Mouse (Mus musculus) right cerebral cortex, postnatal 4 days (tissue): ENCODE measurements around the gene Srsf1.
A peak's percentile ranks its signal among the peaks of the same experiment; 100 is the strongest.

Experiments used
- DNase-seq: peaks from one replicate; pipeline ENCODE4 v3.0.0-alpha.2; 2022

Srsf1 gene

GRCm38 (mm10) chr11:88046944-88047794 lies at the start of gene Srsf1:
Gene Srsf1, plus strand, starts transcription at chr11:88047373.
- peak; percentile 99 for DNase-seq

GRCm38 (mm10) chr11:87999751-88000150 lies 47.4 kb upstream of the Srsf1 start:
- DNase-seq = no peak

GRCm38 (mm10) chr11:88002738-88003137 lies 44.4 kb upstream of the Srsf1 start:
- no peak for DNase-seq

- DNase-seq = no peak
Observed at GRCm38 (mm10) chr11:88004123-88004522, 43.0 kb upstream of the Srsf1 start.

- no peak for DNase-seq
Observed at GRCm38 (mm10) chr11:88008641-88009040, 38.5 kb upstream of the Srsf1 start.

GRCm38 (mm10) chr11:88009542-88010190 lies 37.5 kb upstream of the Srsf1 start:
- DNase-seq = peak; percentile 60

- peak; percentile 12 for DNase-seq
Observed at GRCm38 (mm10) chr11:88011208-88011913, 35.8 kb upstream of the Srsf1 start.

GRCm38 (mm10) chr11:88011914-88012419 lies 35.2 kb upstream of the Srsf1 start:
- no peak for DNase-seq

- no peak for DNase-seq
Observed at GRCm38 (mm10) chr11:88012621-88013244, 34.4 kb upstream of the Srsf1 start.

GRCm38 (mm10) chr11:88013632-88014031 lies 33.5 kb upstream of the Srsf1 start:
- DNase-seq = no peak

- no peak for DNase-seq
Observed at GRCm38 (mm10) chr11:88015161-88015560, 32.0 kb upstream of the Srsf1 start.

GRCm38 (mm10) chr11:88015795-88016194 lies 31.4 kb upstream of the Srsf1 start:
- no peak for DNase-seq

- DNase-seq = no peak
Observed at GRCm38 (mm10) chr11:88023933-88024332, 23.2 kb upstream of the Srsf1 start.

- DNase-seq = no peak
Observed at GRCm38 (mm10) chr11:88027391-88028035, 19.7 kb upstream of the Srsf1 start.

GRCm38 (mm10) chr11:88028193-88028684 lies 18.9 kb upstream of the Srsf1 start:
- peak; percentile 28 for DNase-seq

- DNase-seq = no peak
Observed at GRCm38 (mm10) chr11:88030219-88030618, 17.0 kb upstream of the Srsf1 start.

- no peak for DNase-seq
Observed at GRCm38 (mm10) chr11:88030836-88031235, 16.3 kb upstream of the Srsf1 start.

- no peak for DNase-seq
Observed at GRCm38 (mm10) chr11:88031753-88032152, 15.4 kb upstream of the Srsf1 start.

- no peak for DNase-seq
Observed at GRCm38 (mm10) chr11:88035970-88036369, 11.2 kb upstream of the Srsf1 start.

- no peak for DNase-seq
Observed at GRCm38 (mm10) chr11:88036761-88037251, 10.4 kb upstream of the Srsf1 start.

- no peak for DNase-seq
Observed at GRCm38 (mm10) chr11:88037386-88037785, 9.8 kb upstream of the Srsf1 start.

GRCm38 (mm10) chr11:88039066-88039465 lies 8.1 kb upstream of the Srsf1 start:
- DNase-seq = no peak
